Mouse (Mus musculus) ES-E14 (cell line): Measurements from ENCODE around the gene Nudt1. TPM values are rescaled to one million over a fixed set of nuclear protein-coding genes. Genes with fewer than 3 reads are reported as not detected.
A peak's percentile ranks its signal among the peaks of the same experiment; 100 is the strongest.

Source experiments
- DNase-seq: peaks from one replicate; pipeline ENCODE4 v3.0.0-alpha.2; 2013; ENCODE audit warnings: low read depth, low spot score
- H3K27ac ChIP-seq: 2 replicates; pipeline ENCODE4 v1.5.1; 2012; ENCODE audit warnings: low read depth, mild to moderate bottlenecking, low read length, moderate library complexity, mixed read lengths; ENCODE audit not compliant: poor library complexity, insufficient read depth, severe bottlenecking
- H3K36me3 ChIP-seq: 2 replicates; pipeline ENCODE4 v1.6.1; 2012; ENCODE audit warnings: mild to moderate bottlenecking, low read length, moderate library complexity, mixed read lengths; ENCODE audit not compliant: control insufficient read depth, poor library complexity, insufficient read depth, severe bottlenecking
- H3K4me1 ChIP-seq, 2 experiments: fragments of 150-350 bp in 1 of 2; sonication (generic) in 1 of 2; 2 replicates each; pipeline ENCODE4 v1.6.1; 2012; ENCODE audit warnings: low read length in 2 of 2, mild to moderate bottlenecking in 1 of 2, mixed read lengths in 1 of 2; ENCODE audit not compliant: control insufficient read depth in 2 of 2, insufficient read depth in 2 of 2, poor library complexity in 1 of 2
- H3K4me3 ChIP-seq, 2 experiments: fragments of 150-350 bp in 1 of 2; sonication (generic) in 1 of 2; 2 replicates each; pipeline ENCODE4 v1.5.1; 2012; ENCODE audit warnings: low read length in 2 of 2, low read depth in 1 of 2, mild to moderate bottlenecking in 1 of 2, mixed read lengths in 1 of 2; ENCODE audit not compliant: insufficient read depth in 1 of 2, poor library complexity in 1 of 2, severe bottlenecking in 1 of 2
- H3K9ac ChIP-seq: 2 replicates; pipeline ENCODE4 v1.6.1; 2012; ENCODE audit warnings: low read depth, mild to moderate bottlenecking, low read length, mixed read lengths; ENCODE audit not compliant: poor library complexity, insufficient read depth, severe bottlenecking
- H3K9me3 ChIP-seq: fragments of 150-350 bp; sonication (generic); 2 replicates; pipeline ENCODE4 v1.6.1; 2012; ENCODE audit warnings: low read depth, mild to moderate bottlenecking, low read length; ENCODE audit not compliant: control insufficient read depth, insufficient read depth
- CHD2 ChIP-seq: IDR thresholded peaks from 2 replicates; pipeline ENCODE4 v1.6.1; 2014; ENCODE audit warnings: mild to moderate bottlenecking, low read depth, low read length, inconsistent platforms
- HCFC1 ChIP-seq: IDR thresholded peaks from 2 replicates; pipeline ENCODE4 v1.6.1; 2012; ENCODE audit warnings: low read length, inconsistent platforms, borderline replicate concordance; ENCODE audit not compliant: insufficient read depth
- MAFK ChIP-seq: IDR thresholded peaks from 2 replicates; pipeline ENCODE4 v1.6.1; 2014; ENCODE audit warnings: mild to moderate bottlenecking, low read depth, low read length, inconsistent platforms; ENCODE audit not compliant: insufficient read depth
- ZC3H11A ChIP-seq: IDR thresholded peaks from 2 replicates; pipeline ENCODE4 v1.6.1; 2012; ENCODE audit warnings: low read depth, mild to moderate bottlenecking, inconsistent platforms, low read length, borderline replicate concordance
- ZNF384 ChIP-seq: IDR thresholded peaks from 2 replicates; pipeline ENCODE4 v1.6.1; 2012; ENCODE audit warnings: low read depth, low read length, inconsistent platforms
- in situ Hi-C, 2 experiments: fragments of 600-800 bp; cut with MboI; formaldehyde crosslinking; loops; one replicate each; pipeline ENCODE4 v1.15.1; 2025; ENCODE audit warnings: low sequenced_read_pairs in 2 of 2, inconsistent platforms in 1 of 2; ENCODE audit not compliant: unreplicated experiment in 2 of 2
- total RNA-seq: library from RNA; depleted of rRNA; stranded (reverse); fragments of 300-350 nt; gene quantifications from 2 replicates; pipeline ENCODE4 v1.2.3, GENCODE M21; 2012

Gene Nudt1
- total RNA-seq, 1 experiment, result 67.7 TPM

- H3K4me1 ChIP-seq, result peaks cover 0 to 4% of the 10 kb centered on the region in 2 experiments; a peak in 2 of 4 replicates
- no peak for TF ChIP-seq CHD2
- peak; percentile 47; the same call in 1 of the 2 replicates for TF ChIP-seq ZNF384
- 0 out of 2 replicates have a peak, but pooled peaks have one; percentile 45 for TF ChIP-seq HCFC1
- H3K4me3 ChIP-seq, result peak within 1 kb of the TSS; percentile 93 to 96
- no peaks in the 10 kb centered on the region for H3K9me3 ChIP-seq
- in situ Hi-C loops, result no loop called here
- DNase-seq, result peak; percentile 89
- peak within 1 kb of the TSS; percentile 89 for H3K9ac ChIP-seq
- peaks cover 11% of the 10 kb centered on the region for H3K36me3 ChIP-seq
- H3K27ac ChIP-seq, result peak within 1 kb of the TSS; percentile 93
Measured at GRCm38 (mm10) chr5:140331615-140332512, 10.4 kb downstream of the Nudt1 start, which contains the start of gene Mrm2. Mrm2 (minus strand) TSS chr5:140331898.

- no peak for DNase-seq
- Histone ChIP-seq H3K27ac (peak overlapping the region; percentile 30; the same call in 1 of the 2 replicates), H3K4me1 (peaks cover 0 to 4% of the 10 kb centered on the region in 2 experiments; a peak in 2 of 4 replicates), H3K36me3 (peaks cover 11% of the 10 kb centered on the region), H3K9ac (no peak overlapping the region), H3K4me3 (peak overlapping the region; percentile 20 to 96; a peak in 2 of 4 replicates), H3K9me3 (no peaks in the 10 kb centered on the region)
- TF ChIP-seq ZNF384 (no peak), HCFC1 (no peak), CHD2 (no peak), MAFK (no peak), ZC3H11A (no peak)
- in situ Hi-C loops, result no loop called here
Measured at GRCm38 (mm10) chr5:140332519-140332918, 11.1 kb downstream of the Nudt1 start.

GRCm38 (mm10) chr5:140333631-140334030 is 12.2 kb downstream of the Nudt1 start:
- peaks cover 15% of the 10 kb centered on the region; the same call in 1 of the 2 replicates for H3K36me3 ChIP-seq
- TF ChIP-seq ZNF384 (no peak), CHD2 (no peak), ZC3H11A (no peak), MAFK (no peak), HCFC1 (no peak)
- no peaks in the 10 kb centered on the region for H3K9me3 ChIP-seq
- no peak overlapping the region for H3K27ac ChIP-seq
- no peak for DNase-seq
- in situ Hi-C loops, result no loop called here
- no peak overlapping the region for H3K4me3 ChIP-seq
- H3K9ac ChIP-seq, result no peak overlapping the region; the same call in 1 of the 2 replicates
- peaks cover 0 to 4% of the 10 kb centered on the region in 2 experiments; a peak in 2 of 4 replicates for H3K4me1 ChIP-seq

GRCm38 (mm10) chr5:140336680-140337079 is 15.2 kb downstream of the Nudt1 start:
- no peak for DNase-seq
- Histone ChIP-seq H3K4me3 (no peak overlapping the region), H3K27ac (no peak overlapping the region), H3K36me3 (peaks cover 31% of the 10 kb centered on the region; the same call in 1 of the 2 replicates), H3K9ac (no peak overlapping the region), H3K9me3 (no peaks in the 10 kb centered on the region), H3K4me1 (peaks cover 0 to 4% of the 10 kb centered on the region in 2 experiments; a peak in 2 of 4 replicates)
- in situ Hi-C loops, result no loop called here
- no peak for TF ChIP-seq ZC3H11A
- TF ChIP-seq MAFK, result no peak
- no peak for TF ChIP-seq CHD2
- TF ChIP-seq ZNF384, result no peak
- no peak for TF ChIP-seq HCFC1
